Mouse (Mus musculus) heart, embryonic 11.5 days (tissue): ENCODE measurements around the gene Scn3a. TPM values are rescaled to one million over a fixed set of nuclear protein-coding genes. Genes with fewer than 3 reads are reported as not detected.
"Not testable (repeated sequence)": the region's sequence is repeated elsewhere in the genome, so short reads cannot be mapped to it uniquely, and the experiment has no call there.

Experiments used
- ATAC-seq: fragments of 200-750 bp; cut with Nextera tagmentation; replicated peaks from 2 replicates; pipeline ENCODE4 v1.8.0; 2017; ENCODE audit warnings: moderate library complexity; ENCODE audit not compliant: insufficient number of reproducible peaks, low FRiP score, low TSS enrichment
- H3K27ac ChIP-seq: fragments of 300-500 bp; sonication (generic); 2 replicates; pipeline ENCODE4 v1.5.1; 2014; ENCODE audit warnings: mild to moderate bottlenecking, low read depth, low read length
- H3K27me3 ChIP-seq: fragments of 300-500 bp; sonication (generic); 2 replicates; pipeline ENCODE4 v1.6.1; 2014; ENCODE audit warnings: mild to moderate bottlenecking, low read length, mixed read lengths; ENCODE audit not compliant: control insufficient read depth, insufficient read depth
- H3K36me3 ChIP-seq: fragments of 300-500 bp; sonication (generic); 2 replicates; pipeline ENCODE4 v1.6.1; 2014; ENCODE audit warnings: mild to moderate bottlenecking, low read length, moderate library complexity, mixed read lengths; ENCODE audit not compliant: control insufficient read depth, insufficient read depth
- H3K4me1 ChIP-seq: fragments of 300-500 bp; sonication (generic); 2 replicates; pipeline ENCODE4 v1.6.1; 2014; ENCODE audit warnings: low read length; ENCODE audit not compliant: control insufficient read depth, insufficient read depth
- H3K4me2 ChIP-seq: fragments of 300-500 bp; sonication (generic); 2 replicates; pipeline ENCODE4 v1.6.1; 2014; ENCODE audit warnings: mild to moderate bottlenecking, moderate library complexity
- H3K4me3 ChIP-seq: fragments of 300-500 bp; sonication (generic); 2 replicates; pipeline ENCODE4 v1.5.1; 2014; ENCODE audit warnings: low read depth, low read length
- H3K9ac ChIP-seq: fragments of 300-500 bp; sonication (generic); 2 replicates; pipeline ENCODE4 v1.6.1; 2014; ENCODE audit warnings: mild to moderate bottlenecking, low read depth, low read length, moderate library complexity
- H3K9me3 ChIP-seq: fragments of 300-500 bp; sonication (generic); replicated peaks from 2 replicates; pipeline ENCODE4 v1.6.1; 2016; ENCODE audit warnings: low read length; ENCODE audit not compliant: control insufficient read depth
- WGBS: fragments of 180-500 bp; shearing (Covaris S2); extraction: QIAGEN DNeasy Blood & Tissue Kit; methylation state at CpG from one replicate; pipeline ENCODE4 v1.1.7; 2014; ENCODE audit not compliant: insufficient replicate concordance; 5-methylcytosine and 5-hydroxymethylcytosine counted together
- polyA plus RNA-seq: library from polyadenylated mRNA; unstranded; fragments of >200 nt; fragmentation: Nextera tagmentation; extraction: Ambion mirVana; gene quantifications from 2 replicates; pipeline ENCODE4 v1.2.1, GENCODE M21; 2014

Scn3a gene
- polyA plus RNA-seq, 1 experiment from 2014 or later = 0.20 TPM

DNA sequence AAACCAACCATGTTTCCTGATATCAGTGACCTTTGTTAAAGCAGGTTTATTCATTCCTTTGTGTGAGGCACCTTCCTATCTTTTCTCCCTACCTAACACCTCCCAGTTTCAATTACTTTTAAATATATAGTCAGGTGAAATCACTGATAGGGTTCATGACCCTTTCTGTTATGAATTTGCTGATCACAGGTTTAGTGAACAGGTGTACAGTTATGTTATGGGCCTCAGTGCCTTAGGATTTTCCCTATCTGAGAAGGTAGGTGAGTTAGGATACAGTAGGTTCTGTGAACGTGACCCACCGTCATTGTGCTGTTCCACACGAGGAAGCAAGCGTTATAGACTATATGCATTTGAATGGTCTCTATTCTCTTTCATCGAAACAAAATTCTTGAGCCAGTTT is 101.7 kb downstream of the Scn3a start:
- Histone ChIP-seq H3K4me1 (no peaks in the 10 kb centered on the region), H3K9me3 (no peaks in the 10 kb centered on the region), H3K4me2 (no peak overlapping the region), H3K36me3 (no peaks in the 10 kb centered on the region), H3K4me3 (no peak overlapping the region), H3K27me3 (no peaks in the 10 kb centered on the region), H3K27ac (no peak overlapping the region), H3K9ac (no peak overlapping the region)
- 84% methylated on average over 5 of the region's 5 CpGs for WGBS
- ATAC-seq = no peak

DNA sequence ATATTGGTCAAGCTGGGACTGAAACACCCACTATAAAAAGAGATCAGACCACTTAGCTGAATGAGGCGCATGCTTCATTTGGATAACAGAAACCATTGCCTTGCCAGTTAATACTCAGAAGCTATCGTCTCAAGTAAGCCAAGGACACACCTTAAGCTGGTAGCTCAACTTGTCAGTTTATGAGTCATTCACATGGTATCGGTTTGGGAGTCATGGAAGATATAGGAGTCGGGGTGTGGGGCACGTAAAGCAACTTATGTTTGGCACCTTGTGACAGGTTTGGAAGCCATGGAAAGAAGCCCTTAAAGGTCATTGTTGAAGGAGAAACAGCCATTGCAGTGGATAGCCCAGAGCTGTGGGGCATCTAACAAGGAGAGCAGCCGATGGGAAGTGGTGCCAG is 113.7 kb downstream of the Scn3a start:
- Histone ChIP-seq H3K4me2 (no peak overlapping the region), H3K4me1 (no peaks in the 10 kb centered on the region), H3K4me3 (no peak overlapping the region), H3K27ac (no peak overlapping the region), H3K36me3 (no peaks in the 10 kb centered on the region), H3K27me3 (no peaks in the 10 kb centered on the region), H3K9ac (no peak overlapping the region), H3K9me3 (no peaks in the 10 kb centered on the region)
- no peak for ATAC-seq
- 84% methylated on average over 6 of the region's 6 CpGs for WGBS

DNA sequence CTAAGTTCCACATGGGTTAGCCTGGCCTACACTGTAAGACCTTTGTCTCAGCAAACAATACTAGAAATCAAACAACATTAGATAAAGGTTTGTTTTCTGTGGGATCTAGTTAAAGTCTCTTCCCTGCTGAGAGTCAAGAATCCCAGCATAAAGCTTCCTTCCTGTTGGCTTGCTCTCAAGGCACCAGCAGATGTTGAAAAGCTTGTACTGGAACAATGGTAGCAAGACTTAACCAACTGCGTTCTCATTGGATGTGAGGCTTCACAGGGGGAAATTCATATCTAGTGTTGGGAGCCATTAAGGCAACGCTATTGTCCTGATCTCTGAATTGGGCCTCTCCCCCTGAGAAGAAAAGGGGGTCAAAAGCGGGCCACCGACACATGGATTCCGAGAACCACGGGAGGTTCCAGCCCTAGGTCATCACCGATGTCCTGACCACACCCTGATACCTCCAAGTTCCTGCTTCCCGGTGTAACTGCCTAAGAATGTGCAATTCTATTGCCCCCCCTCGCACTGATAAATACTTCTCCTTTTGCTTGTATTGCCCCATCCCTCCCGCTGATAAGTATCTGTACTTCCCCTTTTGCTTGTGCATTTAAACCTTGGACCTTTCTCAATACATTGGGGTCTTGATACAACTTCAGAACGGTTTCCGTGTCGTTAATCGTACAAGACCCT is 115.9 kb downstream of the Scn3a start:
- not testable (repeated sequence) for H3K4me3 ChIP-seq, ATAC-seq, H3K9me3 ChIP-seq, H3K27ac ChIP-seq, H3K9ac ChIP-seq, H3K27me3 ChIP-seq, H3K4me2 ChIP-seq, H3K36me3 ChIP-seq, H3K4me1 ChIP-seq
- WGBS = 87% methylated on average over 14 of the region's 14 CpGs

DNA sequence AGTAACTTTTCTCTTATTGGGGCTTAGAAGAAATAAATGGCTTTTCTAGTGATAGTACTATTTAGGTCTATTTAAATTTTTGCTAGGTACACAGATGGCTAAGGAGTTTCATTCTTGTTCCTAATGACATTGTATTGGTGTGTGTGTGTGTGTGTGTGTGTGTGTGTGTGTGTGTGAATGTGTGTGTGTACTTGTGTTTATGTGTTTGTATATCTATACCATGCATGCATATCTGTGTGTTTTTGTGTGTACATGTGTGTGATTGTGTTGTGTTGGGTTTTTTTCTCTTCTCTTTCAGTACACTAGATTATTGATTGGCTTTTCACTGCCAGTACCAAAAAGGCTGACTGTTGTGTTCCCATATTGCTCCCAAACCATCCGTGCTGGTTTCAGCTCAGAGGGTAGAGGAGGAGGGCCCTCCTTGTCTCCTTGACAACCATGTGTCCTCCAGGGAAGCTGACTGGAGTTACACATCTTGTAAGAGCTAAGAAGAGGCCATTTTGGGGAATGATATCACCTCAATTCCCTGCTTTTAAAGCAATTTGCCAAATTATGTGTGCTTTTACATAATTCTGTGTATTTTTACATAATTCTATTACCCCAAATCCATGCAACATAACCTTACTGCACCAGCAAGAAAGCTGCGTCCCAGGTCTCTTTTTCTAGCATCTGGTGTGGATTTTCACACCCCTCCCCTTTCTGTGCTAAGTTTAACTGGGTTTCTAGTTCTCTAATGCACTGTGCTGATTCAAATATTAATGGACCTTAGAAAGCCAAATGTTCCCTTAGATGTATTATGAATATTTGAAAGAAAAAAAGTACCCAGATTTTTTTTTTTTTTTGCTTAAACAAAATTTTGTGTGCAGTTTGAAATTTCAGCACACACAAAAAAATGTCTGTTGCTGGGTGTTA is 116.7 kb downstream of the Scn3a start:
- WGBS = 54% methylated on average over 2 of the region's 2 CpGs
- Histone ChIP-seq H3K4me1 (no peaks in the 10 kb centered on the region), H3K4me3 (no peak overlapping the region), H3K36me3 (no peaks in the 10 kb centered on the region), H3K27me3 (no peaks in the 10 kb centered on the region), H3K9me3 (no peaks in the 10 kb centered on the region), H3K27ac (no peak overlapping the region), H3K9ac (no peak overlapping the region), H3K4me2 (no peak overlapping the region)
- no peak for ATAC-seq

DNA sequence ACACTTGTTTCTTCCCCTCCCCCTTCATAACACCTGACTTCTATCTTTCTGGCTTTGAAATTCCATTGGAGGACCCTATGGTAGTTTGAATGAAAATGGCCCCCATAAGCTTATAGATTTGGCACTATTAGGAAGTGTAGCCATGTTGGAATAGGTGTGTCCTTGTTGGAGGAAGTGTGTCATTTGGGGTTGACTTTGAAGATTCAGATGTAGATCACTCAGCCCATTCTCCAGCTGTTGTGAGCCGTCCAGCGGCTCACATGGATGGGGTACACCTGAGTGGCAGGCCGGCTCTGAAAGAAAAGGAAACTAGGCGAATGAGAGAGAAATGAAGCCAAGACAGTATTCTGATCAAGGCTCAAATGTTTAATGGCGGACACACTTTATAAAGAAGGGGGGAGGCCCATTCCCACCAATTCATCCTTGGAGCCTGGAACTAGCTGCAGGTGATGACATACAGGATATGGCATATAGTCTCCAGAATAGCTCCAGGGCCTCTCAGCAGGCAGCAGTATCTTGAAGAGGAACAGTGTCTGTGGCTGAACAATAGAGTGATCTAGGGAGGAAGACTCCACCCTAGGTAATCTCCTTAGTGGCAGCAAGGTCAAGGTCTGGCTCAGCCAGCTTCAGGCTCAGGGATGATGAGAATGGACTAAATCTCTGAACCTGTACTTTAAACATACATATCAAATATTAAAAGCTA is 118.2 kb downstream of the Scn3a start:
- Histone ChIP-seq H3K4me1 (no peaks in the 10 kb centered on the region), H3K4me2 (no peak overlapping the region), H3K4me3 (no peak overlapping the region), H3K9me3 (no peaks in the 10 kb centered on the region), H3K27me3 (no peaks in the 10 kb centered on the region), H3K9ac (no peak overlapping the region), H3K36me3 (no peaks in the 10 kb centered on the region), H3K27ac (no peak overlapping the region)
- WGBS = 79% methylated on average over 5 of the region's 5 CpGs
- no peak for ATAC-seq

DNA sequence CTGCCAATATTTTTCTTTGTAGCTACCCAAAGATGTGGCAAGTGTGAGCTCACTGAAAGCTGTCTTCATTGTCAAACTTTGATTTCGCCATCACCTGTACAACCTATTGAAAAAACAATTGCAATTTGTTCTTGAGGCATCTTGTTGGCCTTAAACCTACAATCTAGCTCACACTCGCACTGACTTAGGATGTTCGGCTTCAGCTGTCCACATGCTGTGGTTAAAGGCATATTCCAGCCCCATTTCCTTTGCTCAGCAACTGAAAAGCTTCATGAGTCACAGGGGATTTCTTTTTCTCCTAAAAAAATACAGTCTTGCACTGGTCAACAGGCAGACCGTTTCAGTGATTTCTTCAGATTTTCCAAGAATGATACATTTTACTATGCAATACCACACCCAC is 124.3 kb downstream of the Scn3a start:
- Histone ChIP-seq H3K27ac (no peak overlapping the region), H3K4me1 (peaks cover 3% of the 10 kb centered on the region; the same call in 1 of the 2 replicates), H3K9me3 (no peaks in the 10 kb centered on the region), H3K9ac (no peak overlapping the region), H3K4me2 (no peak overlapping the region), H3K27me3 (no peaks in the 10 kb centered on the region), H3K36me3 (no peaks in the 10 kb centered on the region), H3K4me3 (no peak overlapping the region)
- WGBS = 74% methylated on average over 4 of the region's 4 CpGs
- no peak for ATAC-seq

DNA sequence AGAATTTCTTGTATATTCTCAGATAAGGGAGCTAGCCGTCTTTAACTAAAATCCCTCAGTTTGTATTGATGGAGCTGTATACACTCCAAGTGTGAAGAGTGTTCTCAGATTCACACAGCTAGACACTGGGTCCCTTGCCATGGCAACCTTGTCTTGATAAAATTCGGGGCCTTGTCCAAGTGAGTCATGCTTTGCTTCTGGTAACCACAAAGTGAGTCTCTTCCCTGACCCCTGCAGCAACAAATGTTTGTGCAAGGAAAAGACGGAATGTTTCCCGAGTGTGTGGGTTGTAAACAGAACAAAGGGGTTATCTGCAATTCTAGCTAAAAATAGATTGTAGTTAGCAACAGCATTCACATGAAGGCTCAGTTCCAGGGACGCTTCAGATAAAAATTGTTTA is 125.9 kb downstream of the Scn3a start:
- H3K27me3 ChIP-seq = no peaks in the 10 kb centered on the region
- H3K36me3 ChIP-seq = no peaks in the 10 kb centered on the region
- 23% methylated on average over 5 of the region's 5 CpGs for WGBS
- H3K4me1 ChIP-seq = peaks cover 3% of the 10 kb centered on the region; the same call in 1 of the 2 replicates
- no peak overlapping the region for H3K27ac ChIP-seq
- H3K4me3 ChIP-seq = no peak overlapping the region
- H3K9me3 ChIP-seq = no peaks in the 10 kb centered on the region
- no peak overlapping the region for H3K4me2 ChIP-seq
- H3K9ac ChIP-seq = no peak overlapping the region
- no peak for ATAC-seq

DNA sequence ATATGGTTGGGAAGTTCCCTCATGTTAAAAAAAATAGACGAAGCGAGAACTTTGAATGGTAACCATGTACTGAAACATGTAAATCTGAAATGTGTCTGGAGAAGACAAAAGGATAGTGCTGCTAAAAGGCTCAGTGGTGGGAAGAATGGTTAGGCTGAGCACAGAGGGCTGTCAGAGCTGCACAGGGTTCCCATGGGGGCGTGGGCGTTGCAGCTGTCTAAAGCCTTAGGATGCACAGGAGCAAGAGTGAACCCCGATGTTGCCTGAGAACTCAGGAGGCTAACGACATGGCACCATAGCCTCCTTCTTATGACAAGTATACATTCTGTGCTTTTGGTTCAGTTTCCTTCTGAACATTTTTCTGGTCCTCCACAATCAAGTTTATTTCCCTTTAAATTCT is 126.3 kb downstream of the Scn3a start:
- Histone ChIP-seq H3K36me3 (no peaks in the 10 kb centered on the region), H3K9me3 (no peaks in the 10 kb centered on the region), H3K27me3 (no peaks in the 10 kb centered on the region), H3K9ac (no peak overlapping the region), H3K4me1 (peaks cover 3% of the 10 kb centered on the region; the same call in 1 of the 2 replicates), H3K4me3 (no peak overlapping the region), H3K4me2 (no peak overlapping the region), H3K27ac (no peak overlapping the region)
- no peak for ATAC-seq
- 72% methylated on average over 6 of the region's 6 CpGs for WGBS
